Mouse (Mus musculus): Measurements from ENCODE around the gene Akt3. TPM values are rescaled to one million over a fixed set of nuclear protein-coding genes. Genes with fewer than 3 reads are reported as not detected.

Gene Akt3
- polyA plus RNA-seq, 1 experiment = 44.3 TPM

DNA sequence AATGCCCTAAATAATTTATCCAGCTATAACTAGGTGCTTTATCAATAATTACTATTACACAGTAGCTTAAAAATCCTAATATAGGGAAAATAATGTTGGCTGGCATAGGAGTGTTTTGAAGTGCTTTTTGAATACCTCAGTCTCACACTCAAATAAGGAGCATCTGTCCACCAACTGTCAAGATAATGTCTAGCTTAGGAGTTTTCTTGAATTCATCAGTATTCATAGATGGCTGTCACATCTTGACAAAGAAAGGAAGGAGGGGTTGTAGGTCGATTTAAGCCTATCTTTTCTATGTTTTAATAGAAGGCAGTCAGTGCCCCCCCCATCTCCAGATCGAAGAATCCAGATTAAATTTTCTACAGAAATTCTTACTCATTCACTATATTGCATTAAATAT lies 92.7 kb downstream of the Akt3 start:
- TF ChIP-seq CTCF (IDR thresholded peaks at IDR 0.05; ENCODE audit: low read depth, low read length) (no peak), EP300 (IDR thresholded peaks at IDR 0.05; ENCODE audit: insufficient read depth, low read depth, low read length) (no peak), POLR2A (IDR thresholded peaks at IDR 0.05; ENCODE audit: insufficient read depth, low read length) (no peak)
- no peaks in the 10 kb centered on the region for H3K9me3 ChIP-seq (replicated peaks; ENCODE audit: control insufficient read depth, insufficient read depth, low read length, poor library complexity, severe bottlenecking)
- no peaks in the 10 kb centered on the region for H3K36me3 ChIP-seq (ENCODE audit: control insufficient read depth, insufficient read depth, low read length, poor library complexity, severe bottlenecking)
- no peaks in the 10 kb centered on the region for H3K27me3 ChIP-seq (ENCODE audit: control insufficient read depth, insufficient read depth, low read length, poor library complexity, severe bottlenecking)
- no peak overlapping the region for H3K9ac ChIP-seq (ENCODE audit: low read depth, poor library complexity, severe bottlenecking)
- no peak overlapping the region for H3K4me3 ChIP-seq (ENCODE audit: low read depth, low read length)
- H3K4me1 ChIP-seq (ENCODE audit: control insufficient read depth, insufficient read depth, low read length) = no peaks in the 10 kb centered on the region
- no peak overlapping the region for H3K27ac ChIP-seq (ENCODE audit: insufficient read depth, low read length)

GRCm38 (mm10) chr1:177150344-177151021 lies 107.5 kb downstream of the Akt3 start:
- Histone ChIP-seq H3K36me3 (ENCODE audit: control insufficient read depth, insufficient read depth, low read length, poor library complexity, severe bottlenecking) (no peaks in the 10 kb centered on the region), H3K4me1 (ENCODE audit: control insufficient read depth, insufficient read depth, low read length) (no peaks in the 10 kb centered on the region), H3K27me3 (ENCODE audit: control insufficient read depth, insufficient read depth, low read length, poor library complexity, severe bottlenecking) (no peaks in the 10 kb centered on the region), H3K9ac (ENCODE audit: low read depth, poor library complexity, severe bottlenecking) (no peak overlapping the region), H3K9me3 (replicated peaks; ENCODE audit: control insufficient read depth, insufficient read depth, low read length, poor library complexity, severe bottlenecking) (no peaks in the 10 kb centered on the region), H3K27ac (ENCODE audit: insufficient read depth, low read length) (no peak overlapping the region), H3K4me3 (ENCODE audit: low read depth, low read length) (no peak overlapping the region)
- TF ChIP-seq POLR2A (IDR thresholded peaks at IDR 0.05; ENCODE audit: insufficient read depth, low read length) (no peak), CTCF (IDR thresholded peaks at IDR 0.05; ENCODE audit: low read depth, low read length) (no peak), EP300 (IDR thresholded peaks at IDR 0.05; ENCODE audit: insufficient read depth, low read depth, low read length) (no peak)

GRCm38 (mm10) chr1:177148746-177149145 lies 109.3 kb downstream of the Akt3 start:
- Histone ChIP-seq H3K27ac (ENCODE audit: insufficient read depth, low read length) (no peak overlapping the region), H3K4me1 (ENCODE audit: control insufficient read depth, insufficient read depth, low read length) (no peaks in the 10 kb centered on the region), H3K4me3 (ENCODE audit: low read depth, low read length) (no peak overlapping the region), H3K27me3 (ENCODE audit: control insufficient read depth, insufficient read depth, low read length, poor library complexity, severe bottlenecking) (no peaks in the 10 kb centered on the region), H3K9ac (ENCODE audit: low read depth, poor library complexity, severe bottlenecking) (no peak overlapping the region), H3K36me3 (ENCODE audit: control insufficient read depth, insufficient read depth, low read length, poor library complexity, severe bottlenecking) (no peaks in the 10 kb centered on the region), H3K9me3 (replicated peaks; ENCODE audit: control insufficient read depth, insufficient read depth, low read length, poor library complexity, severe bottlenecking) (no peaks in the 10 kb centered on the region)
- no peak for TF ChIP-seq CTCF (IDR thresholded peaks at IDR 0.05; ENCODE audit: low read depth, low read length)
- TF ChIP-seq POLR2A (IDR thresholded peaks at IDR 0.05; ENCODE audit: insufficient read depth, low read length) = no peak
- TF ChIP-seq EP300 (IDR thresholded peaks at IDR 0.05; ENCODE audit: insufficient read depth, low read depth, low read length) = no peak

DNA sequence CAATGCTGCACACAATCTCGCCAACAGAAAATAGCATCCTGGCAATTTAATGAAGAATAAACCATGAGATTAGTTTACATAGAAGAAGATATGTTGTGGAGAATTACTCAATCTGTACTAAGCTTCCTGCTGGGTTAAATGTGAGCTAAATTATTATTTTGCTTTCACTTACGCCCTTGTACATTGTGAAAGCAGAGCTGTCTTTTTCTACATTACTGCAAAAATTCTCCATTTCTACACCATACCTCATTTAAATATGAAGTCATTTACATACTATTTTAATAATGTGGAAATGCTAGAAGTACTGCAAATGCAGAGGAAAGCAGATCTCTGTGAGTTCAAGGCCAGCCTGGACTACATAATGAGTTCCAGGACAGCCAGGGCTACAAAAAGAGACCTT lies 116.5 kb downstream of the Akt3 start:
- Histone ChIP-seq H3K4me3 (ENCODE audit: low read depth, low read length) (no peak overlapping the region), H3K9me3 (replicated peaks; ENCODE audit: control insufficient read depth, insufficient read depth, low read length, poor library complexity, severe bottlenecking) (no peaks in the 10 kb centered on the region), H3K36me3 (ENCODE audit: control insufficient read depth, insufficient read depth, low read length, poor library complexity, severe bottlenecking) (no peaks in the 10 kb centered on the region), H3K9ac (ENCODE audit: low read depth, poor library complexity, severe bottlenecking) (no peak overlapping the region), H3K27me3 (ENCODE audit: control insufficient read depth, insufficient read depth, low read length, poor library complexity, severe bottlenecking) (no peaks in the 10 kb centered on the region), H3K4me1 (ENCODE audit: control insufficient read depth, insufficient read depth, low read length) (no peaks in the 10 kb centered on the region), H3K27ac (ENCODE audit: insufficient read depth, low read length) (no peak overlapping the region)
- no peak for TF ChIP-seq CTCF (IDR thresholded peaks at IDR 0.05; ENCODE audit: low read depth, low read length)
- TF ChIP-seq POLR2A (IDR thresholded peaks at IDR 0.05; ENCODE audit: insufficient read depth, low read length) = no peak
- TF ChIP-seq EP300 (IDR thresholded peaks at IDR 0.05; ENCODE audit: insufficient read depth, low read depth, low read length) = no peak

DNA sequence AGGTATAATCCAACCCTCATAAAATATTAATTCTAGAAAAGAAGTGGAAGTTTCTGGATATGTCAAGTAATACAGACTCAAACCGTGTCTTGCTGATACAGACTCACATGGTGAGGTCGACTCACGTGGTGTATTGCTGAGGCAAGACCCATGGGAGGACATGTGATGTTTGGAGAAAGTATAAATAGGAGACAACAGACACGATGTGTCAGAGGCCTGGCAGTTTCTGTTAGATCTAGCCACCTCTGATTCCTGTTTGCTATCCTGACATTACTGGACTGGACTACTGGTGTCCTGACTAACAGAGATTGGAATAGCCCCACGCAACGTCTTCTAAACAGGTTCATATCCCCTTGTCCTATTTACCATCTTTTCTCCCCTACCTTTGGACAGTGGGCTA lies 118.4 kb downstream of the Akt3 start:
- no peaks in the 10 kb centered on the region for H3K27me3 ChIP-seq (ENCODE audit: control insufficient read depth, insufficient read depth, low read length, poor library complexity, severe bottlenecking)
- H3K27ac ChIP-seq (ENCODE audit: insufficient read depth, low read length) = no peak overlapping the region
- H3K9ac ChIP-seq (ENCODE audit: low read depth, poor library complexity, severe bottlenecking) = no peak overlapping the region
- TF ChIP-seq CTCF (IDR thresholded peaks at IDR 0.05; ENCODE audit: low read depth, low read length) = no peak
- H3K4me3 ChIP-seq (ENCODE audit: low read depth, low read length) = no peak overlapping the region
- H3K36me3 ChIP-seq (ENCODE audit: control insufficient read depth, insufficient read depth, low read length, poor library complexity, severe bottlenecking) = no peaks in the 10 kb centered on the region
- H3K4me1 ChIP-seq (ENCODE audit: control insufficient read depth, insufficient read depth, low read length) = no peaks in the 10 kb centered on the region
- no peaks in the 10 kb centered on the region for H3K9me3 ChIP-seq (replicated peaks; ENCODE audit: control insufficient read depth, insufficient read depth, low read length, poor library complexity, severe bottlenecking)

- Histone ChIP-seq H3K9me3 (replicated peaks; ENCODE audit: control insufficient read depth, insufficient read depth, low read length, poor library complexity, severe bottlenecking) (no peaks in the 10 kb centered on the region), H3K36me3 (ENCODE audit: control insufficient read depth, insufficient read depth, low read length, poor library complexity, severe bottlenecking) (no peaks in the 10 kb centered on the region), H3K9ac (ENCODE audit: low read depth, poor library complexity, severe bottlenecking) (no peak overlapping the region), H3K4me1 (ENCODE audit: control insufficient read depth, insufficient read depth, low read length) (no peaks in the 10 kb centered on the region), H3K4me3 (ENCODE audit: low read depth, low read length) (no peak overlapping the region), H3K27ac (ENCODE audit: insufficient read depth, low read length) (no peak overlapping the region), H3K27me3 (ENCODE audit: control insufficient read depth, insufficient read depth, low read length, poor library complexity, severe bottlenecking) (no peaks in the 10 kb centered on the region)
- no peak for TF ChIP-seq POLR2A (IDR thresholded peaks at IDR 0.05; ENCODE audit: insufficient read depth, low read length)
- no peak for TF ChIP-seq CTCF (IDR thresholded peaks at IDR 0.05; ENCODE audit: low read depth, low read length)
- no peak for TF ChIP-seq EP300 (IDR thresholded peaks at IDR 0.05; ENCODE audit: insufficient read depth, low read depth, low read length)
Observed at GRCm38 (mm10) chr1:177131458-177131857, 126.5 kb downstream of the Akt3 start.
